Mouse (Mus musculus) spleen, postnatal 10 days (tissue): Measurements from ENCODE around the gene 2010111I01Rik.
"Not testable (repeated sequence)": the region's sequence is repeated elsewhere in the genome, so short reads cannot be mapped to it uniquely, and the experiment has no call there.

Source experiments
- DNase-seq, 2 experiments: peaks; one replicate each; pipeline ENCODE4 v3.0.0; 2021 to 2022; ENCODE audit warnings: low spot score in 2 of 2

2010111I01Rik gene

DNA sequence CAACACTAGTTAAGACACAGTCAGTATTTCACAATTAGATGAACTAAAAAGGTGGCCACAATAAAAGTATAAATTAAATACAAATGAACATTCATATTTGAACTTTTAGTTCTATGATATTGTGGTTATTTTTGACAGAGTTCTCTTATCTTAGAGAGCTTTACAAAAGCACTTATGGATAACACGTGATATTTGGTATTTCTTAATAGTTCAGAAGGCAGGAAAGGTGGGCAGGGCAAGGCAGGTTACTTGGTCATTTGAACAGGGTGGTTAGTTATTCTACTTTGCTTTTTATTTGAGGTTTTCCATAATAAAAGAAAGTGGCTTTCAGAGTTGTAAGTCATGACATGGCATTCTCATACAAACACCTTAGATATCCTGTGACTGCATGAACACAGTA is 233.3 kb downstream of the 2010111I01Rik start:
- no peak for DNase-seq

DNA sequence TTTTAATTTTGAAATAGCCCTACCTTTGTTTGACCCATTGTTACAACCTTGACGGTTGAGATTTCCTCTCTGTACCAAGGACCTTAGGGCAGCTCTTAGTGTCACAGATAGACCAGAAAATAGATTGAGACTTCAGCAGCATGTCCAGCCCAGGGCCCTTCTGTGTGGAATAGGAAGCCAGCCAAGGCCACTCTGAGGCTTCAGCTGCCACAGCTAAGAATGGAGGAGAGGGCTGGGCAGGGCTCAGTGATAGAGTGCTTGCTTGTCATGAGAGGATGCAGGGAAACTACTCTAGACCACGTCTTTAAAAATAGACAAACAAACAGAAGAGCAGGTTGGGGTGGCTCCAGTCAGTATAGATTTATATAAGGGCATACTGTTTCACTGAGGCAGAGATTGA is 234.9 kb downstream of the 2010111I01Rik start:
- no peak for DNase-seq

- DNase-seq = no peak
These were observed 239.0 kb downstream of the 2010111I01Rik start for GRCm38 (mm10) chr13:63203502-63204278.

DNA sequence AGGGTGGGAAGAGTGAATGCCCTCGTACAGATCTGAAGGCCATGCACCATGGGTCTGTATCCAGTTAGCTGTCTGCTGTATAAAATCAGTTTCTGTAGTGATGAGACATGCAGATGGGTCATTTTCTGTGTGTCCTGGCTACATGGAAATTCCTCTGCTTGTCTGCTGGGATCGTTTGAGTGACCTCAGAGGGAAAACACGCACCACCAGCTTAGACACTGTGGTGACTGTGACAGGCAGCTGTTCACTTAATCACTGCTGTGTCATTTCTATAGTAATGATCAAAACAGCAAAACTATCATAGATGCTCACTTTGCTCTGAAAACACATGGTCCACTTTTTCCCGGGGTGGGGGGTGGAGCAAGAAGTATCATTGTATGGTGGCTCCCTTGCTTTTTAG is 241.1 kb downstream of the 2010111I01Rik start:
- DNase-seq = no peak

- no peak for DNase-seq
These were observed 241.7 kb downstream of the 2010111I01Rik start for GRCm38 (mm10) chr13:63206396-63206795.

DNA sequence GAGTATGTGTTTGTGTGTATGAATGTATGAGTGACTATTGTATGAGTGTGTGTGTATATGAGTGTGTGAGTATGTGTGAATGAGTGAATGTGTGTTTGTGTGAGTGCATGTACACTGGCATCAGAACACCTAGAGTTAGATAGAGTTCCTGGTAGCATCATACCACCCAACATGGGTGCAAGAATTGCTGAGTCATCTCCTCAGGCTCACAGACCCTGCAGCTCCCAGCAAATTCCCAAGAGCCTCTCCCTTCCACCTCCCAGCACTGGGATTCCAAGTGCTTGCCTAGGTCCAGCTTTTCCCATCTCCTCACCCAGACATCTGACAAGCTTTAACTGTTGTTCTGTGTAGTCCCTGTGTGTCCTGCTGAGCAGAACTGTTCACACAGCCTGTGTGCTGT is 251.8 kb downstream of the 2010111I01Rik start:
- DNase-seq = no peak

DNA sequence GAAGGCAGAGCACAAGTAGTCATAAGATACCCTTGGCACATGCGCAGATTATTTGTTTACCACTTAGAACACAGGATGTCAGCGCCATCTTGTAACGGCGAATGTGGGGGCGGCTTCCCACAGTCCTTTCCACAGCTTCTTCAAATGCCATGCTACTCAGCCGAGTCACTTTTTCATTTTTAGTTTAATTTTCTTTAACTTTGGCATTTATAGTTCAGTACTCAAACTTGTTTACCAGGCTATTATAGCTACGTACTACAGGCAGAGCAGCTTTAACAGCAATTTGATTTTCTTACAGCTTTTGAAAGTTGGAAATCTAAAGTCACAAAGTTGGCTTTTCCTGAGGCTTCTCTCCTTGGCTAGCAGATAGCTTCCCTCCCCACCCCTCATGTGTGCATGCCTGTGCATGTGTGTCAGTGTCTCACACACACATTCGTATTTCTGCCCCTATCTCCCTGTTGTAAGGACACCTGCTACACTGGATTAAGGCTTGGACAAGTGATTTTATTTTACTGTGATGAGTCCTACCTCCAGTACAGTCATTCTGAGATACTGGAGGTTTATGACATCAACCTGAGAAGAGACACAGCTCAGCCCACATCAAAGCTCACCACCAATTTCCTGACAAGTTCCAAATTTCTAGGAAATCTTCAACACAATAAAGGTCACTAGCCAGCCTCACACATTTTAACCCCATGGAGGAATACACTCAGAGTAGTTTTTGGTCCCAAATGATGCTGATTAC is 258.5 kb downstream of the 2010111I01Rik start:
- no peak for DNase-seq

GRCm38 (mm10) chr13:63225796-63226583 is 261.3 kb downstream of the 2010111I01Rik start:
- DNase-seq = no peak

DNA sequence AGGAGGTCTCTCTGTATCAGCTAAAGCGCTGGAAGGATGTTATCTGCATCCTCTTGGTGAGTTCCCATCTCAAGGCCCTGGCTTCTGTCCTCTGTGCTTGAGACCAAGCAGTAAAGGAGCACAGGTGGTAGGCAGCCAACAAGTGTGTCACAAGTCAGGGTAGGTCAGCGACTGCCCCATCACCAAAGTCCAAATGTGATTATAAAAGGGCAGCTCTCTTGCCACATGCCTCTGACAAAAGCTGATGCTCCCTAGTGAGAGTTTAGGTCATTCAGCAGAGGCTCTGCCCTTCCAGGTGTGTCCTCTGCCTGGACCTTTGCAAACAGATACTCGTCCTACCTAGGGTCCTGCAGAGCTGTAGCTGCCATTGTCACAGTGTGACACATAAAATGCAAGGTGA is 263.1 kb downstream of the 2010111I01Rik start:
- no peak for DNase-seq

- DNase-seq = no peak
These were observed 266.4 kb downstream of the 2010111I01Rik start for GRCm38 (mm10) chr13:63230955-63231701.

- DNase-seq = no peak
These were observed 267.0 kb downstream of the 2010111I01Rik start for GRCm38 (mm10) chr13:63231702-63232070.

DNA sequence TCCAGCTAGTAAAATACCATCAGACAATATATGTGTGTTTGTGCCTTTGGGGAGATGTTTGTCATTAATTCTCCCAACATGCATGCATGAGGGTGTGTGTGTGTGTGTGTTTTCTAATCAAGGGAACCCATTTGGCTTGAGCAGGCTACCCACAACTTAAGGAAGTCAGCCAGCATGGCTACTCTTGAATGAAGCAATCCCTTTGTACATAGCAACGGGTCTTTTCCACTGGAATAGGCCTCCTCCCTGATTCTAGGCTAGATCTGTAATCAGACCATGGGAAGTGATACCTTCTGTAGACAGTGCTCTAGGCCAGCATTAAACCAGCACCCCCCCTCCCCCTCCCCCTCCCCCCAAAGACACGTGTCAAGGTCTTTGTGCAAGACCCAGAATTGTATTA is 267.9 kb downstream of the 2010111I01Rik start:
- no peak for DNase-seq

DNA sequence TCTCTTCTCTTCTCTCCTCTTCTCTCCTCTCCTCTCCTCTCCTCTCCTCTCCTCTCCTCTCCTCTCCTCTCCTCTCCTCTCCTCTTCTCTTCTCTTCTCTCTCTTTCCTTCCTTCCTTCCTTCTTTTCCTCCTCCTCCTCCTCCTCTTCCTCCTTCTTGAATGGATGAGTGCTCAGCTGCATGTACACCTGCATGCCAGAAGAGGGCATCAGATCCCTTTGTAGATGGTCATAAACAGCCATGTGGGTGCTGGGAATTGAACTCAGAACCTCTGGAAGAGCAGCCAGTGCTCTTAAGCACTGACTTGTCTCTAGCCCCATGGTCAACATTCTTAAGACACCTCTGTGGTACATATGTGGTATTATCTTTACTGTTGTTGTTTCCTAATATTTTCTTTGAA is 269.8 kb downstream of the 2010111I01Rik start:
- DNase-seq = not testable (repeated sequence)

- no peak for DNase-seq
These were observed 270.9 kb downstream of the 2010111I01Rik start for GRCm38 (mm10) chr13:63235551-63235950.

GRCm38 (mm10) chr13:63236159-63236893 is 271.6 kb downstream of the 2010111I01Rik start:
- no peak for DNase-seq

DNA sequence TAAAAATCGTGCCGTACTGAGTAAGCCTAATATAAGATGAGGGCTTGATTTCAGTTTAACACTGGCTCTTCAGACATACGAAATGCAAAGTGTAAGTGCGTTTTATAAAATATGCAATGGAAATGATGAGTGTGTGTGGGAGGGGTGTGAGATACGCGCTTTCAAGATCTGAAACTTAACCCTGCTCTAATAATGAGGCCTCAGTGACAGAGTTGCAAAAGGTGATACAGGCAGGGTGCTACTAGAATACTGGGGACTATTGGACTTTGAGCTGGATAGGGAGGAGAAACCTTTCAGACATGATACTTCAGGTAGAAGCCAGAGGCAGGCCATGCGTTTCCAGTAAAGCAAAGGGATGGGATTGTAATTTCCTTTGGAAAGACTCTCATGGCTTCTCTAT is 273.4 kb downstream of the 2010111I01Rik start:
- DNase-seq = no peak

GRCm38 (mm10) chr13:63239301-63239804 is 274.7 kb downstream of the 2010111I01Rik start:
- peak in 1 of 2 experiments; percentile 31 for DNase-seq

DNA sequence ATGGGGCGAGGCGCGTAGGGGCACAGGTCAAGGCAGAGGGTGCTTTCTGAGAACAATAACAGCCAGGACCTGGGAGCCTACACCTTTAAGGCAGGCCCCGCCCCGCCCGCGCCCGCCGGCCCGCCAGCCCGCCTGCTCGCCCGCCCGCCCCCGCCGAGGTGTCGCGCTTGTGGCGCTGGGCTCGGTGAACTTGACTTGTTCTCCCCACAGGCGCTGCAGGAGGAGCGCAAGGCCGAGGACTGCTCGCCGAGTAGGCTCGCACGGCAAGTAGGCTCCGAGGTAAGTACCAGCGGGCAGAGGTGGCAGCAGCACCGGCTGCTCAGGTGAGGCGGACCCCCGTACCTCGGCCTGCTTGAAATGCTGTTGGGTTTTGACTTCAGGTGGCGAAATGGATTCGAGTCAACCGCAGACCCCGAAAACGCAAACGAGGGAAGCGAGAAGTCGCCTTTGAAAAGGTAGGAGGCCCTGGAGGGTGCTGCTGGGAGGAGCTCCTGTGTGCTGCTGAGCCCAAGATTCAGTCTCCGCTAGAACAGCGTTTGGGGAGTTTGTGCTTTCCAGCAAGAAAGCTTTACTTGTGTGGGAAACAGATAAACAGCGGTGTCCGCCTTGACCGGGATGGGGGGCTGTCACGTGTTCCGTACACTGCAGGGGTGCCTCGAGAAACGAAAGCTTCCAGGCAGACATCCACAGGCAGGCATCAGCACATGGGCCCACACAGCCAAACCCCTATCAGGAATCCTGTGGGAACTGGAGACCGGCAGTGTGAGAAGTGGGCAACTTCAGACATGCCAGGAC is 275.4 kb downstream of the 2010111I01Rik start:
- peak; percentile 72 to 87 for DNase-seq

- no peak for DNase-seq
These were observed 276.1 kb downstream of the 2010111I01Rik start for GRCm38 (mm10) chr13:63240835-63241234.

DNA sequence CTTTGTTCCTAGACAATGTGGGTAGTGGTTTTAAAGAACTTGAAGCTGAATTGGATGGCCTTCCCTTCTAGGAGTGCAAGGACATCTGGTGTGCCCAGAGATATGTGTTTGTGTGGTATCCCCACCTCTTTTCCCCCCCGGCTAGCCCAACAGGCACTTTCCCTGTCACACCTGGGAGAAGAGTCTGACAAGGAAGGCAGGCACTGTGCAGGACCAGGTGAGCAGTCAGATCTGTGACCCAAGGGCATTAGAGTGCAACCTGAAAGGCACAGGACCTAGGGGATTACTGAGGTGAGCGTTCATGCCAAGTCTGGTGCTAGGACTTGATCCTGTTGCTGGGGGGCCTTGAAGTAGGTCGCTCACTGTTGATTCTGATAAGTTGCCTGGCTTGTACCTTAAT is 277.0 kb downstream of the 2010111I01Rik start:
- DNase-seq = no peak
